Mouse (Mus musculus): ENCODE measurements around the gene Slc5a11.

Gene Slc5a11

DNA sequence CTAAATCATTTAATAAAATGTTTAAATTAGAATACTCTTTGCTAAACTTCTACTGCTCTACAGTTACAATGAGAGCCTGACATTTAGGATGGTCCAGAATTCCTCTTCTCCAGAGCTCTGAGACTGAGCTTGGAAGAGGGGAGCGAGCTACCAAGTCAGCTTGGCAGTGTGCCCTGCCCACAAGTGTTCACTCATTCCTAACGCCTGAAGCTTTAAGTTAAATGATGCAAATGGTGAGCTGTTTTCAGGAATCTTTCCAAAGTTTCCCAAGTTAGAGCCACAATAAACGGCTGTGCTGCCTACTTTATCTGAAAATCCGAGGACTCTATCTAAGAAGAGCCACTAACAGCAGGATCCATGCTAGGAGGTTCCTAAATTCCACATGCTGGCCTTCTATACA is 69.2 kb downstream of the Slc5a11 start:
- DNase-seq (ENCODE audit: low spot score in 2 of 2), result no peak

DNA sequence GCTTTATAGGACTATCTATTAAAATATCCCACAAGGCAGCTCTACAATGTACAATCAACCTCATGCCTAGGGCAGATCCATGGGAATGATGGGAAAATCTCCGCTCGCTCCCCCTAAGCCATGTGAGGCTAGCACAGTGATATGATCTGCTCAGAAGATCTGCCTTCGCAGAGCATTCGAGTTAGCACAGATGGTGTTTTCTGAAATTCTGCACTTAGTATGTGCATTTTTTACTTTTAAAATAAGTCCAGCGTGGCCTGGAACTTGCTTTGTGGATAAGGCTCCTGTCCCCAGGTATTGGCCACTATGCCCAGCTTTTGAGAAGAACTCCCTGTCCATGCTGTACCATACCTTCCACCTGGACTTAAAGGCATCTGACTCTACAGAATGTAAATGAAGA is 71.3 kb downstream of the Slc5a11 start:
- no peak for DNase-seq (ENCODE audit: low spot score in 2 of 2)

DNA sequence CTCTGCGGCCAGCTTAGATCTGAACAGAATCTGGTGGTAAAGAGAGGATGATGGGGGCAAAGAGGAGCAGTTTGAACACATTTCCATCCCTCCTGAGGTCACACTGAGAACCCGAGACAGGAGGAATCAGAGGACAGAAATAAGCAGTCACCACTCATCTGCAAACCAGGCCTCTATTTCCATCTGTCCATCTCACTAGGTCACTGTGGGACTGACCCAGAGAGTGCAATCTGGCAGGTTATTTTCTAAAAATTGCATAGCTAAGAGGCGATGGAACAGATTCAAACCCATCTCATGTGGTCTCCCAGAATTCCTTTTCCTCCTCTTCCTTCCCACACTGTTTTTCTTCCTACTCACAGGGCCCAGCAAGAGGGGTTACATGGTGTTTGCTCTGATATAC is 73.3 kb downstream of the Slc5a11 start:
- no peak for DNase-seq (ENCODE audit: low spot score in 2 of 2)

DNA sequence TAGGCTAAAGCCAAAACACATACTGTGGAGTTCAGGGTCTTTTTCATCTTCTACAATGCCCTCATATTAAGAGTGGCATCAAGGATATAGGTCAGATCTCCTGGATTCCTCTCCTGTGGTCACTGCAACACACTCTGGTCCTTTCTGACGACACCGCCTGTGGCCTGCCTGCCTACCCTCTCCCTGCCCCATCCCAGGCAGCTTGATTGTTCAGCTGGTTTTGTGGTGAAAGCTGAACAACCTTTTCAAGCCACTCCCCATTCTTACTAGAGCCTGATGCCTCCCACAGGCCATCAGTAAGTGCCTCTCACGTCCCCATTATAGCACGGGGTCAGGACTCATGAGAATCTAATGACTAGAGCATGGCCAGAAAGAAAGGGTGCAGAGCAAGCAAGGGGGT is 74.6 kb downstream of the Slc5a11 start:
- no peak for DNase-seq (ENCODE audit: low spot score in 2 of 2)

DNA sequence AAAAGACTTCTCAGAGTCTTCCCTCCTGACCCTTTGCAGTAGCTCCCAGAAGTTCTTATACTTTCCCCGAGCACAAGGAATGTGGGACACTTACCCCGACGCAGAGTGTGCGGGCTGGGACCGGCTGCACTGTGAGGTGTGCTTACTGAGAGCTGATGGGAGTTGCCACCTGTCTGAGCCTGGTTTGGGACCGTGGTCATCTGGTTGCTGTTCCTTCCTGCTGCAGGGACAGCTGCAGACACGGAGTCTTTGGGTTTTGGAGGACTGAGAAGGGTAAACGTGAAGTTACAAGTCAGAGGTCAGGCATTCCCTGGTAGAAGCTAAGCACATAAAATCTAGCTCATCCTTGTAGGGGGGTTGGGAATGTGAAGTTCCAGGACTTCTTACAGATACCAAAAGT is 77.4 kb downstream of the Slc5a11 start:
- DNase-seq (ENCODE audit: low spot score in 2 of 2), result no peak

DNA sequence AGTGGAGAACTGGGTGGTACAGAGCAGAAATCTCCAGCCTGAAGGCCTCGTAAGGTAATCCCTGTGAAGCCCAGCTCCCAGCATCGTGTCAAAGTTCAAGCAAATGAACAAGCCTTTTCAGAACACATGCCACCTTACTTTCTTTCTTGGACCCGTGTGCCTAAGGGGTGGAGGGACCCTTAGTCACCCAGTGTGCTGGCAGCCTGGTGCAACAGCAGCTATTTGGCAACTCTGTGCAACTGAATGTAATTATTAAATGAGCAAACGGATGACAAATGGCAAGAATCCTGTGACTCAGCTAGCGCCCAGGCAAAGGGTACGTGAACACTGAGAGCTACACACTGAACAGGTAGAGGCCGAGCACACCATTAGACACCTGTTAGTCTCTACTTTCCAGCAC is 79.3 kb downstream of the Slc5a11 start:
- DNase-seq (ENCODE audit: low spot score in 2 of 2), result no peak

DNA sequence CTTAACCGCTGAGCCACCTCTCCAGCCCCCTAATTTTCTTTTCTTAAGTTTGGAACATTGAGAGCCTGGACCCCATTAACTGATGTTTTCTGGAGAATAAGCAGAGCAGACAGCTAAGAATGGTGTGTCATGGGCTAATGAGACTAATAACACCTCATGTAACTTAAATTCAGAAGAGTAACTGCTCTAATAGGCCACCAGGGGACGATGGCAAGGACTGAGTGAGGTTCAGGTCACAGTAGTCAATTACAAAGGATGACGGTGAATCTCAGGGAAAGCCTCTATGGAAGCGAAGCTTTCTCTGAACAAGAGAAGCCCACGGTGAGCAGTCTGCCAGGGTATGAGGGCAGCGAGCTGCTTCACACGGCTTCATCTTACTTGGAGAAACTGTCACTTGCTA is 80.8 kb downstream of the Slc5a11 start:
- no peak for DNase-seq (ENCODE audit: low spot score in 2 of 2)

DNA sequence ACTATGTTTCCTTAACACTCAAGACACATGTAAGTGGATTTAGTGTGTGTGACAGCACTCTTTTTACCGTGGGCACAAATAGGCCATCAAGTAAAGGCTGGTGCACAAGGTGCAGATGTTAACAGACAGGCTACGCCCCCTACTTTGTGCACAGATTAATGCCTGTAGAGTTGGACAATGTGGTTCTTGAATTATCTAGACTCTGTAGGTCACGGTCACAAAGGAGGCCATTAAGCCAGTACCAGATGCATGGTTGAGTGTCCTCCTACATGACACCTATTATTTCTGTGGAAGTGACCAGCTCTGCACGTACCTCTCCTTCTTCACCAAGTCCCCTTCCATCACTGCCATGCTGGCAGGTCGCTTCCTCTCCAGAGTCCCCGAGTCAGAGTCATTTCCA is 81.5 kb downstream of the Slc5a11 start:
- DNase-seq (ENCODE audit: low spot score in 2 of 2), result no peak

DNA sequence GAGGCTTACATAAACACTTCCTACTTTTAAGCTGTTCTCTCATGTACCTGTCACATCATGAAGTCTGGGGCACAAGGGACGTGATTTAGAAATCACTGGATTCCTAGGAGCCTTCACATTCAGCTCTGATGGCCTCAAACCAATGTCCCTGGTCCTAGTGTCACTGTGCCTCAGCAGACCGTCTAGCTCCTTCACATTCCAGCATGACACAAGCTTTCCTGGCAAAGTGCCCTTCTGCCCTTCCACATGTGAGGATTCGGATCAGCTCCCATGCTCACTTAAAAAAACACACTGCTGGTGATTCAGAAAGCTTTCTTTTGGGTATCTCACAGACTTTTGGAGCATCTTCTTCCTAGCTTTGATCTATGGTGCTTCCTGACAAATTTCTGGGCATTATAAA is 83.6 kb downstream of the Slc5a11 start:
- no peak for DNase-seq (ENCODE audit: low spot score in 2 of 2)

DNA sequence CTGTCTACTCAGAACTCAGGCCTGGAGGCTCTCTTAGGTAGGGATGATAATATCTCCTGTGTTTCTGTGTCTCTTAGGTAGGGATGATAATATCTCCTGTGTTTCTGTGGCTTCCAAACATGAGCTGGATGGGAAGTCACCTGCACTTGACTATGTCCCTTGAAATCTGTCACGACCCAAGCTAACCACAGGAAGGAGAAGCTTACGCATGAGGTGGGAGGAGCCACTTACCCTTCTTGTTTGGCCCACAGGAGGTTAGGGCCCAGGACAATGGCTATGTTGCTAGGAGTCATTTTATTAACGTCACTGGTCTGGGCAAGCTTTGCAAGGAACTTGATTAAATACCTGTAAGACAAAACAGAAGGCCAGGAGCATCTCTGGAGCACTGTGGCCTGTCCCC is 85.7 kb downstream of the Slc5a11 start:
- no peak for DNase-seq (ENCODE audit: low spot score in 2 of 2)

DNA sequence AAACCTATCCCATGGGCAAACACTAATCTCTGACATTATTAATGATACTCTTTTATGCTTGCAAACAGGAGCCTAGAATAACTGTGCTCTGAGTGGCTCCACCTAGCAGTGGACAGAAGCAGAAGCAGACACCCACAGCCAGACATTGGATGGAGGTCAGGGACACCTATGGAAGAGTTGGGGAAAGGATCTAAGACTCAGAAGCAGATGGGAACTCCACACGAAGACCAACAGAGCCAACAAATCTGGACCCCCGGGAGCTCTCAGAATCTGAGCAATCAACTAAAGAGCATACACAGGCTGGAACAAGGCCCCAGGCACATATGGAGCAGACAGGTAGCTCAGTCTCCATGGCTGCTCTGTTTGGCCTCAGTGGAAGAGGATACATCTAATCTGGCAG is 90.8 kb downstream of the Slc5a11 start:
- DNase-seq (ENCODE audit: low spot score in 2 of 2), result no peak

DNA sequence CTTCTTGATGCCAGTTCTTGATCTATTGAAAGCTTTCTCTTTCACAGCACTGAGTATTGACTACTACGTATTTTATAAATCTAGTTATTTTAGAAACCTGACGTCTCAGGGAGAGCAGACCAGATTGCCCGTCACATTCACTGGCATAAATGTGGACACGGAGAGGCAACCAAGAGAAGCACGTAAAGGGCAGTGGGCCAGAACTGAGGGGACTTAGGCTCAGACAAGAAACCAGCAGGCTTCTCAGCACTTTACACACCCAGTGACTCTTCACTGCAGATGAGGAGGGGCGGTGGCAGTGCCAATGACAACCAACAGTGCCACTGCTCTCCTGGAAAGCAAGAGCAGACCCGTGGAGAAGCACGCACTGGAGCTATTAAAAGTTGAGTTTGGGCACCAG is 92.7 kb downstream of the Slc5a11 start:
- DNase-seq (ENCODE audit: low spot score in 2 of 2), result no peak

DNA sequence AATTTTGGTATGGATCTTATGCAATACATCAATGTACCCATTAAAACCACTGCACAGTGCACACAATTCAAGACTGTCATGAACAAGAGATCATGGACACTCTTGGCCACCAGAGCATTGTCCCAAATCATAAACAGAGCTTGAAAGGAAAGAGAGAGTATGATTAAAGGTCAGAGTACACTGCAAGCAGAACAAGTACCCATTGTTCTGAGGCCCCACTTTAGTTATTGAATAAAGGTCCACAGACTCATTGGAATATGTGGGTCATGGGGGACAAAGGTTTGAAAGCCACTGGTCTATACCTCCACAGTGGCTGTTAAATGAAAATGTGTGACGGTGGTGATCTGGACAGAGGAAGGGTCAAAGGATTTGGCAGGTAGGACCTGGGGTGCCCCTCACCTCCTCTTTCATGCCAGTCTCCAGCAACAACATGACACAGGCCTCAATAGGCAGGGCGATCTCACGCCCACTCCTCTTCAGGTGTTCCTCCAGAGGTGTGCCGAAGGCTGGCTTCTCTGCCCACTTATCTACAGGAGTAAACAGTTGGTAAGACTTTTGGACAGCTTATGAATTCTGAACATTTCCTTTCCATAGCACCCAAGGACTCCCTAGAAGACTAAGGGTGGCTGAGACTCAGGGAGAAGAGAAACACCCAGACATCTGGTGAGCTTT is 93.4 kb downstream of the Slc5a11 start:
- DNase-seq (ENCODE audit: low spot score in 2 of 2), result no peak

DNA sequence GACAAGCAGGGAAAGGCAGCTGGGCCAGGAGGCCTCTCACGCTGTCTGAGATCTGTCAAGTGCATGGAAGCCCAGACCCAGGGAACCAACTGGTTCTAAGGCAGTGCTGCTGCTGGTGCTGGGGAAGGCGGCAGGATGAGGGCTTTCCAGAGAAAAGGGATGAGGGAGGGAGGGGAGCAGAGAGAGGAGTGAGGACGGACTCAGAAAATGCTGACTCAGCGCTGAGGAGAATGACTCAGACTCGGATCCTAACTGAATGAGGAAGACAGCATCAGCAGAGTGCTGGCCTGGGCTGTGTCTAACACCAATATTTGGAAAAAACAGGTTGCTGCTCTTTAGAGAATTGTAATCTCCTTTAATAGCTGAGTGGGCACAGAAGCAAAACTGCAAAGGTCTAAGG is 97.3 kb downstream of the Slc5a11 start:
- DNase-seq (ENCODE audit: low spot score in 2 of 2), result no peak

DNA sequence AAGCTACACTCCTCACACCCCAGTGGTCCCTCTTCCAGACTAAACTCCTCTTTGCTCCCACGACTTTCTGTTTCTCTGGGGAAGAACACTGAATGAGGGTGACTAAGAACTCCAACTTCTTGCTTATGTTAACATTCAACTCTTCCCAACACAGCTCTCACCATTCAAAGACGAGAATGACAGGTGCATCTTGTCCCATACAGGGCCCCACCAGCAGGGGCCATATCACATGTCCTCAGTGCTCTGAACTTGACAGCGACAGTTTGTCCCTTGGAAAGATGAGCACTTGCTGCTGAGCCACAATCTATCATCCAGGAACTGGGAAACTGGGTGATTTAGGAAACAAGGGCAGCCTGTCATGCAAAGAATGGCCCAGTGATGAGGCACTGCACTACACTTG is 98.2 kb downstream of the Slc5a11 start:
- DNase-seq (ENCODE audit: low spot score in 2 of 2), result no peak

DNA sequence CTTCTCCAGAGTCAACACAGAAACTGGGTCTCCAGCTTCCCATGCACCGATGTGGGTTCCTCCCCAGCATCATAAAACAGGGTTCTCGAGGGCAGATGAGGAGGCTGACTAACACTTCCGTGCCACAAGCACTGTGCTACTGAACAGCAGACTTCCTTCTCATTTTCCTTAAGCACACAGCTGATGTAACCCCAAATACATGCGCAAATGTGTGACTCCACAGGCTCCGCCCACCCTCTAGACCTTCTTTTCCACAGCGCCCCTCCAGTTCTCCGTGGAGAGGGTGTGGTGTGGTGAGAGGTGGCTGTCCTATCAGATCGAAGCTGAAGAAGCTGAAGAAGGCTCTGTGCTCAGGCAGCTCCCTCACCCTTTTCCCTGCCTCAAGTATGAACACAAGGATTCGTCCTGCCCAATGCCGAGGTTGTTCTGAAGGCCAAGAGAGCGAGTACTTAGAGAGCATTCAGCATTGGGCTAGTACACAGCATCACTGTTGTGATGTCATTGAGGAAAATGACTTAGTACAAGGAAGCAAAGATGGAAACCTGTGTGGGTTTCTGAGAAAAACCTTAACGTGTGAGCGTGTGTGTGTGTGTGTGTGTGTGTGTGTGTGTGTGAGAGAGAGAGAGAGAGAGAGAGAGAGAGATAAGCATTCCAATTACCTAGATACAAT is 108.0 kb downstream of the Slc5a11 start:
- no peak for DNase-seq (ENCODE audit: low spot score in 2 of 2)

All from spleen, postnatal 14 days (tissue).